Mouse (Mus musculus): Measurements from ENCODE around the gene Mical2. TPM values are rescaled to one million over a fixed set of nuclear protein-coding genes. Genes with fewer than 3 reads are reported as not detected.

The Mical2 gene
- polyA plus RNA-seq, 1 experiment from 2014 or later, result 11.7 TPM

GRCm38 (mm10) chr7:112318306-112318705 lies 92.7 kb downstream of the Mical2 start:
- H3K4me3 ChIP-seq (replicated peaks), result no peak overlapping the region
- no peaks in the 10 kb centered on the region for H3K36me3 ChIP-seq
- H3K4me2 ChIP-seq (replicated peaks), result no peak overlapping the region
- 93% methylated on average over 11 of the region's 11 CpGs for WGBS
- H3K27me3 ChIP-seq, result no peaks in the 10 kb centered on the region
- no peaks in the 10 kb centered on the region for H3K9me3 ChIP-seq (replicated peaks)
- no peak for ATAC-seq (ENCODE audit: insufficient number of reproducible peaks, low FRiP score, low TSS enrichment, low read depth)
- no peak overlapping the region for H3K9ac ChIP-seq
- peaks cover 21% of the 10 kb centered on the region for H3K4me1 ChIP-seq
- H3K27ac ChIP-seq (replicated peaks), result no peak overlapping the region

- ATAC-seq (ENCODE audit: insufficient number of reproducible peaks, low FRiP score, low TSS enrichment, low read depth), result no peak
- 32% methylated on average over 4 of the region's 4 CpGs for WGBS
- no peaks in the 10 kb centered on the region for H3K9me3 ChIP-seq (replicated peaks)
- no peak overlapping the region for H3K9ac ChIP-seq
- peak overlapping the region; percentile 48 for H3K27ac ChIP-seq (replicated peaks)
- H3K4me2 ChIP-seq (replicated peaks), result no peak overlapping the region
- peaks cover 21% of the 10 kb centered on the region for H3K4me1 ChIP-seq
- H3K27me3 ChIP-seq, result no peaks in the 10 kb centered on the region
- no peak overlapping the region for H3K4me3 ChIP-seq (replicated peaks)
- no peaks in the 10 kb centered on the region for H3K36me3 ChIP-seq
Measured at GRCm38 (mm10) chr7:112319419-112319818, 93.8 kb downstream of the Mical2 start.

GRCm38 (mm10) chr7:112320052-112320730 lies 94.5 kb downstream of the Mical2 start:
- Histone ChIP-seq H3K4me3 (replicated peaks) (no peak overlapping the region), H3K9me3 (replicated peaks) (no peaks in the 10 kb centered on the region), H3K4me1 (peaks cover 21% of the 10 kb centered on the region), H3K9ac (no peak overlapping the region), H3K27me3 (no peaks in the 10 kb centered on the region), H3K27ac (replicated peaks) (0 out of 2 replicates have a peak overlapping the region, but pooled peaks have one; percentile 28), H3K4me2 (replicated peaks) (no peak overlapping the region), H3K36me3 (no peaks in the 10 kb centered on the region)
- WGBS, result 92% methylated on average over 3 of the region's 3 CpGs
- ATAC-seq (ENCODE audit: insufficient number of reproducible peaks, low FRiP score, low TSS enrichment, low read depth), result peak; percentile 44; the same call in 1 of the 2 replicates

- 82% methylated on average over 9 of the region's 9 CpGs for WGBS
- no peak overlapping the region for H3K9ac ChIP-seq
- ATAC-seq (ENCODE audit: insufficient number of reproducible peaks, low FRiP score, low TSS enrichment, low read depth), result no peak
- no peaks in the 10 kb centered on the region for H3K9me3 ChIP-seq (replicated peaks)
- H3K27ac ChIP-seq (replicated peaks), result no peak overlapping the region
- H3K4me3 ChIP-seq (replicated peaks), result no peak overlapping the region
- H3K4me2 ChIP-seq (replicated peaks), result no peak overlapping the region
- H3K27me3 ChIP-seq, result no peaks in the 10 kb centered on the region
- peaks cover 14% of the 10 kb centered on the region for H3K4me1 ChIP-seq
- H3K36me3 ChIP-seq, result no peaks in the 10 kb centered on the region
Measured at GRCm38 (mm10) chr7:112321798-112322794, 96.4 kb downstream of the Mical2 start.

- WGBS, result 92% methylated on average over 5 of the region's 5 CpGs
- peaks cover 6% of the 10 kb centered on the region for H3K4me1 ChIP-seq
- no peaks in the 10 kb centered on the region for H3K36me3 ChIP-seq
- no peak overlapping the region for H3K4me2 ChIP-seq (replicated peaks)
- no peak overlapping the region for H3K27ac ChIP-seq (replicated peaks)
- no peaks in the 10 kb centered on the region for H3K9me3 ChIP-seq (replicated peaks)
- ATAC-seq (ENCODE audit: insufficient number of reproducible peaks, low FRiP score, low TSS enrichment, low read depth), result no peak
- H3K4me3 ChIP-seq (replicated peaks), result no peak overlapping the region
- H3K9ac ChIP-seq, result no peak overlapping the region
- no peaks in the 10 kb centered on the region for H3K27me3 ChIP-seq
Measured at GRCm38 (mm10) chr7:112324577-112324976, 98.9 kb downstream of the Mical2 start.

- Histone ChIP-seq H3K4me3 (replicated peaks) (no peak overlapping the region), H3K9ac (no peak overlapping the region), H3K9me3 (replicated peaks) (no peaks in the 10 kb centered on the region), H3K27me3 (no peaks in the 10 kb centered on the region), H3K27ac (replicated peaks) (no peak overlapping the region), H3K36me3 (no peaks in the 10 kb centered on the region), H3K4me1 (no peaks in the 10 kb centered on the region), H3K4me2 (replicated peaks) (no peak overlapping the region)
- 91% methylated on average over 4 of the region's 4 CpGs for WGBS
- ATAC-seq (ENCODE audit: insufficient number of reproducible peaks, low FRiP score, low TSS enrichment, low read depth), result no peak
Measured at GRCm38 (mm10) chr7:112326852-112327251, 101.2 kb downstream of the Mical2 start.

GRCm38 (mm10) chr7:112328969-112329368 lies 103.3 kb downstream of the Mical2 start:
- 0 out of 2 replicates have a peak, but pooled peaks cover 6% of the 10 kb centered on the region for H3K4me1 ChIP-seq
- H3K27ac ChIP-seq (replicated peaks), result no peak overlapping the region
- no peak overlapping the region for H3K4me3 ChIP-seq (replicated peaks)
- WGBS, result 12% methylated on average over 1 of the region's 1 CpGs
- no peaks in the 10 kb centered on the region for H3K36me3 ChIP-seq
- no peak overlapping the region for H3K9ac ChIP-seq
- no peaks in the 10 kb centered on the region for H3K9me3 ChIP-seq (replicated peaks)
- no peaks in the 10 kb centered on the region for H3K27me3 ChIP-seq
- ATAC-seq (ENCODE audit: insufficient number of reproducible peaks, low FRiP score, low TSS enrichment, low read depth), result no peak
- no peak overlapping the region for H3K4me2 ChIP-seq (replicated peaks)

- H3K4me1 ChIP-seq, result 0 out of 2 replicates have a peak, but pooled peaks cover 6% of the 10 kb centered on the region
- H3K9ac ChIP-seq, result no peak overlapping the region
- H3K4me2 ChIP-seq (replicated peaks), result no peak overlapping the region
- H3K27me3 ChIP-seq, result no peaks in the 10 kb centered on the region
- no peaks in the 10 kb centered on the region for H3K9me3 ChIP-seq (replicated peaks)
- WGBS, result 73% methylated on average over 7 of the region's 7 CpGs
- no peak overlapping the region for H3K4me3 ChIP-seq (replicated peaks)
- ATAC-seq (ENCODE audit: insufficient number of reproducible peaks, low FRiP score, low TSS enrichment, low read depth), result no peak
- no peaks in the 10 kb centered on the region for H3K36me3 ChIP-seq
- H3K27ac ChIP-seq (replicated peaks), result no peak overlapping the region
Measured at GRCm38 (mm10) chr7:112329496-112329895, 103.8 kb downstream of the Mical2 start.

GRCm38 (mm10) chr7:112330935-112331334 lies 105.3 kb downstream of the Mical2 start:
- H3K4me2 ChIP-seq (replicated peaks), result no peak overlapping the region
- no peaks in the 10 kb centered on the region for H3K27me3 ChIP-seq
- H3K9ac ChIP-seq, result no peak overlapping the region
- no peak overlapping the region for H3K27ac ChIP-seq (replicated peaks)
- ATAC-seq (ENCODE audit: insufficient number of reproducible peaks, low FRiP score, low TSS enrichment, low read depth), result no peak
- no peaks in the 10 kb centered on the region for H3K36me3 ChIP-seq
- H3K4me1 ChIP-seq, result peaks cover 14% of the 10 kb centered on the region
- H3K4me3 ChIP-seq (replicated peaks), result no peak overlapping the region
- WGBS, result 89% methylated on average over 8 of the region's 8 CpGs
- H3K9me3 ChIP-seq (replicated peaks), result no peaks in the 10 kb centered on the region

- WGBS, result 70% methylated on average over 8 of the region's 8 CpGs
- H3K36me3 ChIP-seq, result no peaks in the 10 kb centered on the region
- ATAC-seq (ENCODE audit: insufficient number of reproducible peaks, low FRiP score, low TSS enrichment, low read depth), result no peak
- no peak overlapping the region for H3K27ac ChIP-seq (replicated peaks)
- H3K4me1 ChIP-seq, result peaks cover 23% of the 10 kb centered on the region
- H3K4me2 ChIP-seq (replicated peaks), result no peak overlapping the region
- no peaks in the 10 kb centered on the region for H3K27me3 ChIP-seq
- H3K9me3 ChIP-seq (replicated peaks), result no peaks in the 10 kb centered on the region
- no peak overlapping the region for H3K4me3 ChIP-seq (replicated peaks)
- H3K9ac ChIP-seq, result no peak overlapping the region
Measured at GRCm38 (mm10) chr7:112331804-112332203, 106.1 kb downstream of the Mical2 start.

- 67% methylated on average over 5 of the region's 5 CpGs for WGBS
- peaks cover 29% of the 10 kb centered on the region for H3K4me1 ChIP-seq
- no peaks in the 10 kb centered on the region for H3K27me3 ChIP-seq
- no peak overlapping the region for H3K4me3 ChIP-seq (replicated peaks)
- no peaks in the 10 kb centered on the region for H3K9me3 ChIP-seq (replicated peaks)
- H3K27ac ChIP-seq (replicated peaks), result no peak overlapping the region
- no peak overlapping the region for H3K9ac ChIP-seq
- no peaks in the 10 kb centered on the region for H3K36me3 ChIP-seq
- ATAC-seq (ENCODE audit: insufficient number of reproducible peaks, low FRiP score, low TSS enrichment, low read depth), result no peak
- H3K4me2 ChIP-seq (replicated peaks), result no peak overlapping the region
Measured at GRCm38 (mm10) chr7:112332426-112332825, 106.8 kb downstream of the Mical2 start.
